24 mouse cellular contexts compared by ENCODE assay signal in genomic region chr3:157572011-157572410, GRCm38 (mm10). TPM values are rescaled to one million over a fixed set of nuclear protein-coding genes. Genes with fewer than 3 reads are reported as not detected.
A peak's percentile ranks its signal among the peaks of the same experiment; 100 is the strongest.
DNase-seq lines count a peak whose midpoint lies in the region; ATAC-seq and TF ChIP-seq lines count a peak whose summit lies in the region.
"Had no signal": no experiment of that assay in that cellular context is flagged by ENCODE, and none has a peak within 500 bp of the region (broad histone marks: within the 10 kb centered on the region; RNA-seq: fewer than 3 reads in every experiment).

No protein-coding gene starts in this region.

- no peak for TF ChIP-seq EP300 in liver, postnatal 0 days (IDR thresholded peaks at IDR 0.05; ENCODE audit: low read depth)
- TF ChIP-seq EP300 in lung, postnatal 0 days (IDR thresholded peaks at IDR 0.05): no peak

- no peak for TF ChIP-seq POLR2A in thymus, adult 2 months (IDR thresholded peaks at IDR 0.05; ENCODE audit: control insufficient read depth, extremely low read depth, insufficient read depth, low read length, poor library complexity)

- H3K9ac ChIP-seq in liver, postnatal 0 days (replicated peaks): no peak overlapping the region
- no peak overlapping the region for H3K9ac ChIP-seq in lung, postnatal 0 days (replicated peaks; ENCODE audit: low read depth)
- no peak overlapping the region for H3K9ac ChIP-seq in kidney, embryonic 14.5 days (ENCODE audit: low read depth, low read length)
- H3K9ac ChIP-seq: embryonic facial prominence, embryonic 12.5 days; forebrain, embryonic 15.5 days; heart, embryonic 12.5 days; limb, embryonic 12.5 days; stomach, embryonic 15.5 days had no signal

- H3K36me3 ChIP-seq in thymus, adult 2 months (ENCODE audit: control insufficient read depth, insufficient read depth, low read length): no peaks in the 10 kb centered on the region
- H3K36me3 ChIP-seq in liver, postnatal 0 days (replicated peaks; ENCODE audit: insufficient read depth, low read length): no peaks in the 10 kb centered on the region
- no peaks in the 10 kb centered on the region for H3K36me3 ChIP-seq in lung, postnatal 0 days (ENCODE audit: insufficient read depth, low read length)
- no peaks in the 10 kb centered on the region for H3K36me3 ChIP-seq in hindbrain, embryonic 10.5 days
- H3K36me3 ChIP-seq in kidney, embryonic 14.5 days (ENCODE audit: control insufficient read depth, insufficient read depth, low read length): no peaks in the 10 kb centered on the region
- H3K36me3 ChIP-seq: embryonic facial prominence, embryonic 12.5 days; forebrain, embryonic 15.5 days; heart, embryonic 12.5 days; limb, embryonic 12.5 days; stomach, embryonic 15.5 days had no signal

- peak; percentile 48 for ATAC-seq in common myeloid progenitor, adult 5-6 weeks (replicated peaks; ENCODE audit: low read depth, poor library complexity, severe bottlenecking)
- ATAC-seq in liver, postnatal 0 days: no peak
- ATAC-seq in lung, postnatal 0 days: no peak
- no peak for ATAC-seq in kidney, embryonic 14.5 days (ENCODE audit: low FRiP score, low TSS enrichment)
- ATAC-seq: forebrain, embryonic 15.5 days had no signal

- H3K27me3 ChIP-seq in thymus, adult 2 months (ENCODE audit: control insufficient read depth, insufficient read depth, low read length): no peaks in the 10 kb centered on the region; the same call in 1 of the 2 replicates
- H3K27me3 ChIP-seq in liver, postnatal 0 days (ENCODE audit: insufficient read depth, low read length): peaks cover 20% of the 10 kb centered on the region
- peaks cover 16% of the 10 kb centered on the region for H3K27me3 ChIP-seq in lung, postnatal 0 days (replicated peaks; ENCODE audit: insufficient read depth, low read length)
- peaks cover 28% of the 10 kb centered on the region for H3K27me3 ChIP-seq in hindbrain, embryonic 10.5 days (ENCODE audit: insufficient read depth, poor library complexity, severe bottlenecking)
- H3K27me3 ChIP-seq in kidney, embryonic 14.5 days (ENCODE audit: control insufficient read depth, insufficient read depth, low read length): peaks cover 24% of the 10 kb centered on the region

- DNase-seq in thymus, postnatal 14 days: peak; percentile 8
- DNase-seq in thymus, adult 2 months: no peak
- no peak for DNase-seq in liver, postnatal 0 days
- no peak for DNase-seq in spleen, adult 12 weeks (ENCODE audit: low spot score)
- DNase-seq in lung, postnatal 0 days (ENCODE audit: low spot score): no peak
- no peak for DNase-seq in hindbrain, embryonic 10.5 days (ENCODE audit: low spot score)
- DNase-seq: adrenal gland, postnatal 14 days; cerebellum, adult 2 months; heart, postnatal 36 days; lung, adult 2 months; lung, postnatal 4 days; midbrain, embryonic 14.5 days; right cerebral cortex, adult 18-20 months; thymus, postnatal 36 days had no signal

- TF ChIP-seq CTCF in thymus, adult 2 months (IDR thresholded peaks at IDR 0.05; ENCODE audit: borderline replicate concordance, control insufficient read depth, extremely low read depth, insufficient read depth, low read length, poor library complexity): no peak
- no peak for TF ChIP-seq CTCF in liver, postnatal 0 days (IDR thresholded peaks at IDR 0.05; ENCODE audit: low read depth)
- TF ChIP-seq CTCF in lung, postnatal 0 days (IDR thresholded peaks at IDR 0.05): no peak

- H3K4me2 ChIP-seq in liver, postnatal 0 days (ENCODE audit: low read depth, low read length): peak overlapping the region; percentile 6; the same call in 1 of the 2 replicates
- H3K4me2 ChIP-seq in lung, postnatal 0 days (replicated peaks; ENCODE audit: low read depth, low read length): no peak overlapping the region
- no peak overlapping the region for H3K4me2 ChIP-seq in kidney, embryonic 14.5 days (replicated peaks; ENCODE audit: low read depth, low read length)
- H3K4me2 ChIP-seq: embryonic facial prominence, embryonic 12.5 days; forebrain, embryonic 15.5 days; heart, embryonic 12.5 days; limb, embryonic 12.5 days; stomach, embryonic 15.5 days had no signal

- H3K4me1 ChIP-seq in thymus, adult 2 months (replicated peaks; ENCODE audit: control insufficient read depth, insufficient read depth, low read length): peaks cover 20% of the 10 kb centered on the region
- peaks cover 14% of the 10 kb centered on the region for H3K4me1 ChIP-seq in liver, postnatal 0 days (ENCODE audit: insufficient read depth)
- no peaks in the 10 kb centered on the region for H3K4me1 ChIP-seq in lung, postnatal 0 days (ENCODE audit: insufficient read depth, low read depth, low read length)
- peaks cover 8% of the 10 kb centered on the region for H3K4me1 ChIP-seq in hindbrain, embryonic 10.5 days (replicated peaks)
- no peaks in the 10 kb centered on the region for H3K4me1 ChIP-seq in kidney, embryonic 14.5 days (ENCODE audit: control insufficient read depth, insufficient read depth, low read length)

- no peak overlapping the region for H3K4me3 ChIP-seq in thymus, adult 2 months (ENCODE audit: control insufficient read depth, insufficient read depth, low read length)
- H3K4me3 ChIP-seq in liver, postnatal 0 days (ENCODE audit: low read depth, low read length): no peak overlapping the region
- H3K4me3 ChIP-seq in lung, postnatal 0 days (ENCODE audit: low read depth, low read length): no peak overlapping the region
- H3K4me3 ChIP-seq in hindbrain, embryonic 10.5 days: no peak overlapping the region
- no peak overlapping the region for H3K4me3 ChIP-seq in kidney, embryonic 14.5 days (ENCODE audit: low read length)
- H3K4me3 ChIP-seq: embryonic facial prominence, embryonic 12.5 days; forebrain, embryonic 15.5 days; heart, embryonic 12.5 days; layer of hippocampus, adult 2 months; left cerebral cortex, adult 2 months; limb, embryonic 12.5 days; stomach, embryonic 15.5 days had no signal

- no peaks in the 10 kb centered on the region for H3K9me3 ChIP-seq in liver, postnatal 0 days (ENCODE audit: low read length)
- no peaks in the 10 kb centered on the region for H3K9me3 ChIP-seq in lung, postnatal 0 days (ENCODE audit: low read length)
- H3K9me3 ChIP-seq in hindbrain, embryonic 10.5 days: no peaks in the 10 kb centered on the region
- no peaks in the 10 kb centered on the region for H3K9me3 ChIP-seq in kidney, embryonic 14.5 days (ENCODE audit: control insufficient read depth, low read length)
- H3K9me3 ChIP-seq: embryonic facial prominence, embryonic 12.5 days; forebrain, embryonic 15.5 days; heart, embryonic 12.5 days; limb, embryonic 12.5 days; stomach, embryonic 15.5 days had no signal

- H3K27ac ChIP-seq in thymus, adult 2 months (ENCODE audit: control insufficient read depth, insufficient read depth, low read length): no peak overlapping the region
- no peak overlapping the region for H3K27ac ChIP-seq in liver, postnatal 0 days (ENCODE audit: low read depth)
- H3K27ac ChIP-seq in lung, postnatal 0 days (ENCODE audit: low read length): no peak overlapping the region
- no peak overlapping the region for H3K27ac ChIP-seq in hindbrain, embryonic 10.5 days
- no peak overlapping the region for H3K27ac ChIP-seq in kidney, embryonic 14.5 days (ENCODE audit: low read depth, low read length)
- H3K27ac ChIP-seq: embryonic facial prominence, embryonic 12.5 days; forebrain, embryonic 15.5 days; kidney, postnatal 0 days; layer of hippocampus, adult 2 months; left cerebral cortex, adult 2 months; limb, embryonic 12.5 days; stomach, embryonic 15.5 days had no signal

- 1% methylated on average over 6 of the region's 6 CpGs for WGBS in thymus, adult 2 months
- WGBS in liver, postnatal 0 days (ENCODE audit: insufficient replicate concordance): 34% methylated on average over 6 of the region's 6 CpGs
- 71% methylated on average over 6 of the region's 6 CpGs for WGBS in lung, postnatal 0 days
- 83% methylated on average over 6 of the region's 6 CpGs for WGBS in hindbrain, embryonic 10.5 days
- 73% methylated on average over 6 of the region's 6 CpGs for WGBS in kidney, embryonic 14.5 days

RNA-seq across cellular contexts. Expression of gene Ptger3, which starts 5.3 kb away (rescaled TPM):
- polyA plus RNA-seq in thymus, adult 2 months (2012; rRNA removed): 7.7 and 9.5 TPM in 2 replicates
- 23.3 and 25.3 TPM in 2 replicates for total RNA-seq in common myeloid progenitor, adult 5-6 weeks (2017)
- polyA plus RNA-seq in liver, postnatal 0 days (2015; fragmentation: Nextera tagmentation; extraction: Ambion mirVana): 4.2 and 4.7 TPM in 2 replicates
- 10.3 and 14.3 TPM in 2 replicates for polyA plus RNA-seq in lung, postnatal 0 days (2015; fragmentation: Nextera tagmentation; extraction: Ambion mirVana)
- polyA plus RNA-seq in hindbrain, embryonic 10.5 days (2016; fragmentation: Nextera tagmentation; extraction: Ambion mirVana): 0.81 and 3.5 TPM in 2 replicates
- polyA plus RNA-seq in kidney, embryonic 14.5 days (2014; fragmentation: Nextera tagmentation; extraction: Ambion mirVana): 2.4 and 4.1 TPM in 2 replicates

RNA-seq across cellular contexts. Expression of gene Zranb2, which starts 38.1 kb away (rescaled TPM):
- polyA plus RNA-seq in thymus, adult 2 months (2012; rRNA removed): 9.4 and 11.2 TPM in 2 replicates
- 261 and 353 TPM in 2 replicates for total RNA-seq in common myeloid progenitor, adult 5-6 weeks (2017)
- 24.6 and 28.4 TPM in 2 replicates for polyA plus RNA-seq in liver, postnatal 0 days (2015; fragmentation: Nextera tagmentation; extraction: Ambion mirVana)
- polyA plus RNA-seq in lung, postnatal 0 days (2015; fragmentation: Nextera tagmentation; extraction: Ambion mirVana): 50.3 and 52.2 TPM in 2 replicates
- 90.4 and 107 TPM in 2 replicates for polyA plus RNA-seq in hindbrain, embryonic 10.5 days (2016; fragmentation: Nextera tagmentation; extraction: Ambion mirVana)
- 102 and 119 TPM in 2 replicates for polyA plus RNA-seq in kidney, embryonic 14.5 days (2014; fragmentation: Nextera tagmentation; extraction: Ambion mirVana)
